9 mouse cellular contexts compared by ENCODE assay signal in genomic region chr17:8871997-8872593, GRCm38 (mm10).
DNase-seq lines count a peak whose midpoint lies in the region; ATAC-seq lines count a peak whose summit lies in the region.
"Had no signal": no experiment of that assay in that cellular context is flagged by ENCODE, and none has a peak within 500 bp of the region (broad histone marks: within the 10 kb centered on the region; RNA-seq: fewer than 3 reads in every experiment).

No protein-coding gene starts in this region.

- 26% methylated on average over 12 of the region's 12 CpGs for WGBS in limb, embryonic 12.5 days
- 18% methylated on average over 12 of the region's 12 CpGs for WGBS in stomach, embryonic 15.5 days

- H3K4me3 ChIP-seq in limb, embryonic 12.5 days (replicated peaks) = no peak overlapping the region
- peak overlapping the region; percentile 11; the same call in 1 of the 2 replicates for H3K4me3 ChIP-seq in stomach, embryonic 15.5 days (replicated peaks)
- H3K4me3 ChIP-seq: embryonic facial prominence, embryonic 15.5 days had no signal

- H3K4me2 ChIP-seq in limb, embryonic 12.5 days = peak overlapping the region; percentile 15; the same call in 1 of the 2 replicates
- H3K4me2 ChIP-seq in stomach, embryonic 15.5 days = peak overlapping the region; percentile 34
- H3K4me2 ChIP-seq: embryonic facial prominence, embryonic 15.5 days had no signal

- H3K27me3 ChIP-seq in limb, embryonic 12.5 days = no peaks in the 10 kb centered on the region
- H3K27me3 ChIP-seq in stomach, embryonic 15.5 days (replicated peaks) = no peaks in the 10 kb centered on the region
- H3K27me3 ChIP-seq: embryonic facial prominence, embryonic 15.5 days had no signal

- no peaks in the 10 kb centered on the region for H3K9me3 ChIP-seq in limb, embryonic 12.5 days
- H3K9me3 ChIP-seq in stomach, embryonic 15.5 days = no peaks in the 10 kb centered on the region
- H3K9me3 ChIP-seq: embryonic facial prominence, embryonic 15.5 days had no signal

- H3K27ac ChIP-seq in limb, embryonic 12.5 days = no peak overlapping the region
- no peak overlapping the region for H3K27ac ChIP-seq in stomach, embryonic 15.5 days
- H3K27ac ChIP-seq: embryonic facial prominence, embryonic 15.5 days had no signal

- no peak for ATAC-seq in limb, embryonic 12.5 days (ENCODE audit: insufficient number of reproducible peaks, insufficient read depth, low FRiP score, low TSS enrichment, low read depth)
- ATAC-seq in stomach, embryonic 15.5 days (ENCODE audit: insufficient read depth, low FRiP score, low read depth) = peak; percentile 57; the same call in 1 of the 2 replicates

- H3K9ac ChIP-seq in limb, embryonic 12.5 days (replicated peaks) = no peak overlapping the region; the same call in 1 of the 2 replicates
- H3K9ac ChIP-seq in stomach, embryonic 15.5 days = no peak overlapping the region
- H3K9ac ChIP-seq: embryonic facial prominence, embryonic 15.5 days had no signal

- no peaks in the 10 kb centered on the region for H3K36me3 ChIP-seq in limb, embryonic 12.5 days
- H3K36me3 ChIP-seq in stomach, embryonic 15.5 days = no peaks in the 10 kb centered on the region
- H3K36me3 ChIP-seq: embryonic facial prominence, embryonic 15.5 days had no signal

- peak; percentile 25 for DNase-seq in gastrocnemius, postnatal 25 days
- no peak for DNase-seq in gastrocnemius, postnatal 10 days
- peak; percentile 36 for DNase-seq in embryo, embryonic 10 days (ENCODE audit: low spot score)
- DNase-seq in heart, postnatal 4 days = peak; percentile 56
- no peak for DNase-seq in right cerebral cortex, postnatal 25 days
- no peak for DNase-seq in layer of hippocampus, adult 8-10 months (ENCODE audit: low spot score in 2 of 2)

- peaks cover 17% of the 10 kb centered on the region for H3K4me1 ChIP-seq in limb, embryonic 12.5 days (replicated peaks)
- peaks cover 15% of the 10 kb centered on the region for H3K4me1 ChIP-seq in stomach, embryonic 15.5 days

Comparison
In these comparisons a context has a peak if more than half of its experiments do, and no peak if none do; other contexts are left out.
1. DNase-seq: peak in gastrocnemius, postnatal 25 days (single experiment), embryo, embryonic 10 days (single experiment) and heart, postnatal 4 days (single experiment); none in gastrocnemius, postnatal 10 days (single experiment), right cerebral cortex, postnatal 25 days (single experiment) and layer of hippocampus, adult 8-10 months (0 of 2).